Mouse (Mus musculus) kidney, postnatal 25 days (tissue): ENCODE measurements around the gene Crebl2.

Experiments
- DNase-seq, 2 experiments: peaks; one replicate each; pipeline ENCODE4 v3.0.0; 2021; ENCODE audit warnings: mixed read lengths in 2 of 2

Crebl2 gene

GRCm38 (mm10) chr6:134829786-134830700 is at the start of gene Crebl2:
Crebl2 (plus strand) TSS chr6:134830154.
- DNase-seq: peak; percentile 100

GRCm38 (mm10) chr6:134781494-134781913 is 48.5 kb upstream of the Crebl2 start:
- no peak for DNase-seq

- no peak for DNase-seq
These were observed 47.1 kb upstream of the Crebl2 start for GRCm38 (mm10) chr6:134782900-134783299.

GRCm38 (mm10) chr6:134786426-134786825 is 43.5 kb upstream of the Crebl2 start:
- DNase-seq: no peak

GRCm38 (mm10) chr6:134789100-134789499 is 40.9 kb upstream of the Crebl2 start:
- DNase-seq: no peak

- peak; percentile 45 to 80 for DNase-seq
These were observed 38.5 kb upstream of the Crebl2 start for GRCm38 (mm10) chr6:134791251-134792118.

- DNase-seq: peak; percentile 94
These were observed 37.6 kb upstream of the Crebl2 start, which contains the start of gene Dusp16 for GRCm38 (mm10) chr6:134792141-134793045. Dusp16 (minus strand) TSS chr6:134792625.

GRCm38 (mm10) chr6:134793046-134793806 is 36.7 kb upstream of the Crebl2 start:
- no peak for DNase-seq

GRCm38 (mm10) chr6:134793911-134794520 is 35.9 kb upstream of the Crebl2 start:
- peak; percentile 88 to 91 for DNase-seq

- DNase-seq: no peak
These were observed 33.7 kb upstream of the Crebl2 start for GRCm38 (mm10) chr6:134796297-134796696.

GRCm38 (mm10) chr6:134801483-134801882 is 28.5 kb upstream of the Crebl2 start:
- DNase-seq: no peak

GRCm38 (mm10) chr6:134802641-134803043 is 27.3 kb upstream of the Crebl2 start:
- peak in 1 of 2 experiments; percentile 47 for DNase-seq

- DNase-seq: peak in 1 of 2 experiments; percentile 60
These were observed 25.1 kb upstream of the Crebl2 start for GRCm38 (mm10) chr6:134804736-134805277.

GRCm38 (mm10) chr6:134806130-134806529 is 23.8 kb upstream of the Crebl2 start:
- no peak for DNase-seq

- no peak for DNase-seq
These were observed 22.9 kb upstream of the Crebl2 start for GRCm38 (mm10) chr6:134807091-134807490.

GRCm38 (mm10) chr6:134807794-134808193 is 22.2 kb upstream of the Crebl2 start:
- DNase-seq: no peak

GRCm38 (mm10) chr6:134813066-134813465 is 16.9 kb upstream of the Crebl2 start:
- no peak for DNase-seq

- DNase-seq: no peak
These were observed 12.7 kb upstream of the Crebl2 start for GRCm38 (mm10) chr6:134817051-134817928.

GRCm38 (mm10) chr6:134819741-134820140 is 10.2 kb upstream of the Crebl2 start:
- DNase-seq: no peak

- DNase-seq: no peak
These were observed 9.5 kb upstream of the Crebl2 start for GRCm38 (mm10) chr6:134820411-134820810.
